Mouse (Mus musculus) cerebellum, adult 2 months (tissue): ENCODE measurements around the gene Trpv5. TPM values are rescaled to one million over a fixed set of nuclear protein-coding genes. Genes with fewer than 3 reads are reported as not detected.

Experiments used
- DNase-seq, 2 experiments: peaks; one replicate each; pipeline ENCODE4 v3.0.0; 2021
- H3K27ac ChIP-seq: fragments of 200-500 bp; 2 replicates; pipeline ENCODE4 v1.5.1; 2012; ENCODE audit warnings: low read length, control low read depth, inconsistent platforms; ENCODE audit not compliant: insufficient read depth
- H3K27me3 ChIP-seq: fragments of 200-500 bp; 2 replicates; pipeline ENCODE4 v1.6.1; 2012; ENCODE audit warnings: inconsistent platforms, mild to moderate bottlenecking, low read length, moderate library complexity; ENCODE audit not compliant: control insufficient read depth, insufficient read depth
- H3K4me1 ChIP-seq: fragments of 200-500 bp; 2 replicates; pipeline ENCODE4 v1.6.1; 2011; ENCODE audit warnings: low read length; ENCODE audit not compliant: control insufficient read depth, insufficient read depth
- H3K4me3 ChIP-seq: fragments of 200-500 bp; replicated peaks from 2 replicates; pipeline ENCODE3; 2011; ENCODE audit warnings: mild to moderate bottlenecking, low read depth, low read length, control low read depth; ENCODE audit not compliant: insufficient read depth
- CTCF ChIP-seq: fragments of 200-500 bp; IDR thresholded peaks from 2 replicates; pipeline ENCODE4 v1.5.1; 2011; ENCODE audit warnings: low read depth, mild to moderate bottlenecking, control low read depth, low read length, moderate library complexity, borderline replicate concordance; ENCODE audit not compliant: insufficient read depth
- POLR2A ChIP-seq: fragments of 200-500 bp; IDR thresholded peaks from 2 replicates; pipeline ENCODE4 v1.6.1; 2011; ENCODE audit warnings: low read length, control low read depth, borderline replicate concordance; ENCODE audit not compliant: insufficient read depth
- WGBS: fragments of 180-500 bp; shearing (Covaris S2); methylation state at CpG from one replicate; pipeline ENCODE4 v1.1.7; 2018; 5-methylcytosine and 5-hydroxymethylcytosine counted together
- polyA plus RNA-seq: library from polyadenylated mRNA; depleted of rRNA; stranded (reverse); fragments of >200 nt; gene quantifications from 2 replicates; pipeline ENCODE4 v1.2.3, GENCODE M21; 2012

Gene Trpv5
- polyA plus RNA-seq, 1 experiment: not detected

- no peak for TF ChIP-seq CTCF
- TF ChIP-seq POLR2A: no peak
- no peaks in the 10 kb centered on the region for H3K27me3 ChIP-seq
- no peak overlapping the region for H3K4me3 ChIP-seq
- H3K4me1 ChIP-seq: no peaks in the 10 kb centered on the region
- H3K27ac ChIP-seq: no peak overlapping the region
- DNase-seq: no peak
Measured at GRCm38 (mm10) chr6:41692200-41692599, 11.6 kb upstream of the Trpv5 start.

- Histone ChIP-seq H3K27ac (no peak overlapping the region), H3K4me1 (no peaks in the 10 kb centered on the region), H3K4me3 (no peak overlapping the region), H3K27me3 (no peaks in the 10 kb centered on the region)
- no peak for TF ChIP-seq CTCF
- TF ChIP-seq POLR2A: no peak
- 84% methylated on average over 3 of the region's 3 CpGs for WGBS
- no peak for DNase-seq
Measured at GRCm38 (mm10) chr6:41685596-41685995, 5.0 kb upstream of the Trpv5 start.

- TF ChIP-seq POLR2A (no peak), CTCF (no peak)
- no peak for DNase-seq
- Histone ChIP-seq H3K4me3 (no peak overlapping the region), H3K4me1 (no peaks in the 10 kb centered on the region), H3K27me3 (no peaks in the 10 kb centered on the region), H3K27ac (no peak overlapping the region)
- 87% methylated on average over 5 of the region's 5 CpGs for WGBS
Measured at GRCm38 (mm10) chr6:41684911-41685310, 4.3 kb upstream of the Trpv5 start.

GRCm38 (mm10) chr6:41684131-41684530, 3.6 kb upstream of the Trpv5 start, which contains the start of gene Llcfc1:
Llcfc1 (plus strand) TSS chr6:41684431.
- no peaks in the 10 kb centered on the region for H3K27me3 ChIP-seq
- no peak for DNase-seq
- no peaks in the 10 kb centered on the region for H3K4me1 ChIP-seq
- H3K4me3 ChIP-seq: no peak within 1 kb of the TSS
- 85% methylated on average over 2 of the region's 2 CpGs for WGBS
- no peak within 1 kb of the TSS for H3K27ac ChIP-seq
- no peak for TF ChIP-seq CTCF
- TF ChIP-seq POLR2A: no peak

- no peak for DNase-seq
- no peaks in the 10 kb centered on the region for H3K4me1 ChIP-seq
- H3K27me3 ChIP-seq: no peaks in the 10 kb centered on the region
- H3K4me3 ChIP-seq: no peak overlapping the region
- WGBS: 90% methylated on average over 5 of the region's 5 CpGs
- TF ChIP-seq CTCF (no peak), POLR2A (no peak)
- no peak overlapping the region for H3K27ac ChIP-seq
Measured at GRCm38 (mm10) chr6:41681656-41682055, 1.1 kb upstream of the Trpv5 start.

- H3K4me3 ChIP-seq: no peak overlapping the region
- 90% methylated on average over 2 of the region's 2 CpGs for WGBS
- H3K27me3 ChIP-seq: no peaks in the 10 kb centered on the region
- no peaks in the 10 kb centered on the region for H3K4me1 ChIP-seq
- TF ChIP-seq POLR2A: no peak
- TF ChIP-seq CTCF: no peak
- no peak overlapping the region for H3K27ac ChIP-seq
- no peak for DNase-seq
Measured at GRCm38 (mm10) chr6:41676530-41676929, 4.0 kb downstream of the Trpv5 start.

GRCm38 (mm10) chr6:41662320-41662719, 18.2 kb downstream of the Trpv5 start:
- Histone ChIP-seq H3K27me3 (no peaks in the 10 kb centered on the region), H3K4me3 (no peak overlapping the region), H3K27ac (no peak overlapping the region), H3K4me1 (no peaks in the 10 kb centered on the region)
- TF ChIP-seq CTCF (no peak), POLR2A (no peak)
- WGBS: 39% methylated on average over 2 of the region's 2 CpGs
- peak in 1 of 2 experiments; percentile 3 for DNase-seq

- no peak for TF ChIP-seq POLR2A
- TF ChIP-seq CTCF: no peak
- DNase-seq: no peak
- Histone ChIP-seq H3K4me1 (no peaks in the 10 kb centered on the region), H3K27ac (no peak overlapping the region), H3K27me3 (no peaks in the 10 kb centered on the region), H3K4me3 (no peak overlapping the region)
- 77% methylated on average over 1 of the region's 1 CpGs for WGBS
Measured at GRCm38 (mm10) chr6:41658487-41658886, 22.1 kb downstream of the Trpv5 start.

- no peak for DNase-seq
- TF ChIP-seq CTCF: no peak
- no peak for TF ChIP-seq POLR2A
- H3K27me3 ChIP-seq: no peaks in the 10 kb centered on the region
- 86% methylated on average over 8 of the region's 8 CpGs for WGBS
- H3K4me1 ChIP-seq: no peaks in the 10 kb centered on the region
- no peak overlapping the region for H3K4me3 ChIP-seq
- H3K27ac ChIP-seq: no peak overlapping the region
Measured at GRCm38 (mm10) chr6:41654648-41655047, 25.9 kb downstream of the Trpv5 start.
